Mouse (Mus musculus) cortical plate, adult 2 months (tissue): ENCODE results near the gene Arl4d.

Source experiments
- CTCF ChIP-seq: fragments of 200-500 bp; IDR thresholded peaks from 2 replicates; pipeline ENCODE4 v1.5.1; 2011; ENCODE audit warnings: mild to moderate bottlenecking, control low read depth, low read length; ENCODE audit not compliant: insufficient read depth; ENCODE audit errors: extremely low read depth
- POLR2A ChIP-seq: fragments of 200-500 bp; IDR thresholded peaks from 2 replicates; pipeline ENCODE4 v1.6.1; 2011; ENCODE audit warnings: mild to moderate bottlenecking, low read length, control low read depth; ENCODE audit not compliant: insufficient read depth; ENCODE audit errors: extremely low read depth

DNA sequence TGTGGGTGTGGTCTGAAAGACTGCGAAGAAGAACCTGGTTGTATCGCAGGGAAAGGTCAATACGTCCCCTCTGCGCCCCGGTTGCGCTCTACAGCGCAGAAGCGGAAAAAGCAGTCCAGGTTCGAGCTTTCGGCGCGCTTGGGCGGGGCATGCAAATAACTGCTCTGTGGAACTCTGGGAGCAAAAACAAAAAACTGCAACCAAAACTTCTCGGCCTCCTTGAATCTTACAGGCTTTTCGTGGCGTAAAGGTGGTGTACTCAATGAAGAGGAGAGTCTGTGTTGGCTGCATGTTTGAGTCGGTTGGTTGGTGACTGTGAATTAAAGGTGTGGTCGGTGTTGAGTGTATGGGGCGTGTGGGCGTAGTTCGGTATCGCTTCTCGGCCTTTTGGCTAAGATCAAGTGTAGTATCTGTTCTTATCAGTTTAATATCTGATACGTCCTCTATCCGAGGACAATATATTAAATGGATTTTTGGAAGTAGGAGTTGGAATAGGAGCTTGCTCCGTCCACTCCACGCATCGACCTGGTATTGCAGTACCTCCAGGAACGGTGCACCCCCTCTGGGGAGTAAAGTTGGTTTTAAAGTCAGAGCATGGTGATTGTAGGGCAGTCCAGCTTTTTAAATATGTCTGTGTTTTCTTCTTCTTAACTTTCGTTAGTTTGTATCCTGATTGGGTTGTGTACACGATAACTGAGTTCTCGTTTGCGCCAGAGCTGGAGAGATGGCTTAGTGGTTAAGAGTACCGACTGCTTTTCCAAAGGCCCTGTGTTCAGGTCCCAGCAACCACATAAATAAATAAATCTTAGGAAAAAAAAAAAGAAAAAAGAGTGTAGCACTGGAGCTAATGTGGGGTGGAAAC is 38.1 kb upstream of the Arl4d start, which contains the start of gene Rdm1:
- TF ChIP-seq CTCF (no peak), POLR2A (peak; percentile 85)
